ENCODE assay signal across 8 mouse cellular contexts in genomic region chr16:11012571-11013463, GRCm38 (mm10). TPM values are rescaled to one million over a fixed set of nuclear protein-coding genes. Genes with fewer than 3 reads are reported as not detected.
DNase-seq lines count a peak whose midpoint lies in the region; ATAC-seq lines count a peak whose summit lies in the region.

No protein-coding gene starts in this region.

- H3K4me2 ChIP-seq in hindbrain, embryonic 11.5 days (replicated peaks; ENCODE audit: low read depth, low read length) = no peak overlapping the region

- peak; percentile 61 to 84 for DNase-seq in adrenal gland, adult (ENCODE audit: inconsistent age in 2 of 2, low spot score in 1 of 2)
- no peak for DNase-seq in adrenal gland, postnatal 4 days (ENCODE audit: low spot score in 2 of 2)
- DNase-seq in cerebellum, adult 9-11 months = peak; percentile 42
- peak; percentile 42 to 59 for DNase-seq in frontal cortex, postnatal 36 days (ENCODE audit: low spot score in 2 of 2)
- DNase-seq in hindbrain, embryonic 11.5 days (ENCODE audit: low spot score) = peak; percentile 35
- DNase-seq in layer of hippocampus, postnatal 36 days = peak; percentile 64 to 71
- DNase-seq in right cerebral cortex, postnatal 4 days = peak; percentile 62

- H3K9ac ChIP-seq in hindbrain, embryonic 11.5 days (ENCODE audit: low read depth, low read length) = no peak overlapping the region

- H3K9me3 ChIP-seq in hindbrain, embryonic 11.5 days (ENCODE audit: control insufficient read depth, low read length) = no peaks in the 10 kb centered on the region

- no peaks in the 10 kb centered on the region for H3K27me3 ChIP-seq in hindbrain, embryonic 11.5 days (ENCODE audit: control insufficient read depth, insufficient read depth, low read length)

- H3K27ac ChIP-seq in hindbrain, embryonic 11.5 days (ENCODE audit: low read depth, low read length) = peak overlapping the region; percentile 42; the same call in 1 of the 2 replicates

- no peaks in the 10 kb centered on the region; the same call in 1 of the 2 replicates for H3K4me1 ChIP-seq in hindbrain, embryonic 11.5 days (replicated peaks; ENCODE audit: control insufficient read depth, insufficient read depth, low read length)

- H3K36me3 ChIP-seq in hindbrain, embryonic 11.5 days (ENCODE audit: control insufficient read depth, insufficient read depth, low read length) = no peaks in the 10 kb centered on the region

- no peak for ATAC-seq in hindbrain, embryonic 11.5 days (ENCODE audit: low FRiP score)
- ATAC-seq in megakaryocyte progenitor cell, adult 5-6 weeks (replicated peaks; ENCODE audit: poor library complexity) = peak; percentile 42

- H3K4me3 ChIP-seq in hindbrain, embryonic 11.5 days (ENCODE audit: low read depth, low read length) = no peak overlapping the region

- WGBS in hindbrain, embryonic 11.5 days = 75% methylated on average over 11 of the region's 11 CpGs

RNA-seq across cellular contexts. Expression of gene Snn, which starts 47.9 kb away (rescaled TPM):
- 10 to 100 TPM; 30.7 to 31.1 TPM for total RNA-seq in adrenal gland, postnatal 4 days (2021)
- polyA plus RNA-seq in hindbrain, embryonic 11.5 days (2014; fragmentation: Nextera tagmentation; extraction: Ambion mirVana) = 96.5 and 113 TPM in 2 replicates
- total RNA-seq in layer of hippocampus, postnatal 36 days (2021) = 100 to 1,000 TPM; 157 to 167 TPM
- 0.59 and 2.1 TPM in 2 replicates for total RNA-seq in megakaryocyte progenitor cell, adult 5-6 weeks (2015)
- 1.2 and 2.7 TPM in 2 replicates for total RNA-seq in megakaryocyte progenitor cell, adult 5-6 weeks (2017)

RNA-seq across cellular contexts. Expression of gene Litaf, which starts 53.1 kb away (rescaled TPM):
- 10 to 100 TPM; 62.0 to 67.0 TPM for total RNA-seq in adrenal gland, postnatal 4 days (2021)
- 71.4 and 71.6 TPM in 2 replicates for polyA plus RNA-seq in hindbrain, embryonic 11.5 days (2014; fragmentation: Nextera tagmentation; extraction: Ambion mirVana)
- 10 to 100 TPM; 18.4 to 19.9 TPM for total RNA-seq in layer of hippocampus, postnatal 36 days (2021)
- 31.8 and 35.0 TPM in 2 replicates for total RNA-seq in megakaryocyte progenitor cell, adult 5-6 weeks (2015)
- 20.7 and 25.8 TPM in 2 replicates for total RNA-seq in megakaryocyte progenitor cell, adult 5-6 weeks (2017)

Comparison
In these comparisons a context has a peak if more than half of its experiments do, and no peak if none do; other contexts are left out.
1. DNase-seq: peak in adrenal gland, adult (2 of 2), cerebellum, adult 9-11 months (single experiment), frontal cortex, postnatal 36 days (2 of 2), hindbrain, embryonic 11.5 days (single experiment), layer of hippocampus, postnatal 36 days (2 of 2) and right cerebral cortex, postnatal 4 days (single experiment); none in adrenal gland, postnatal 4 days (0 of 2).
2. RNA of gene Snn, which starts 47.9 kb away (total RNA-seq): 157 to 167 TPM in layer of hippocampus, postnatal 36 days and 30.7 to 31.1 TPM in adrenal gland, postnatal 4 days; 0.59 to 2.7 TPM in megakaryocyte progenitor cell, adult 5-6 weeks; every median in the first group is over 4 times any median in the second.